Mouse (Mus musculus) stomach, postnatal 0 days (tissue): ENCODE results near the gene Isg15.

Experiments used
- CTCF ChIP-seq: IDR thresholded peaks from 2 replicates; pipeline ENCODE4 v1.5.1; 2016; ENCODE audit warnings: antibody characterized with exemption, low read depth, mild to moderate bottlenecking, moderate library complexity
- EP300 ChIP-seq: optimal IDR thresholded peaks from 2 replicates; pipeline ENCODE3; 2016; ENCODE audit warnings: antibody characterized with exemption

DNA sequence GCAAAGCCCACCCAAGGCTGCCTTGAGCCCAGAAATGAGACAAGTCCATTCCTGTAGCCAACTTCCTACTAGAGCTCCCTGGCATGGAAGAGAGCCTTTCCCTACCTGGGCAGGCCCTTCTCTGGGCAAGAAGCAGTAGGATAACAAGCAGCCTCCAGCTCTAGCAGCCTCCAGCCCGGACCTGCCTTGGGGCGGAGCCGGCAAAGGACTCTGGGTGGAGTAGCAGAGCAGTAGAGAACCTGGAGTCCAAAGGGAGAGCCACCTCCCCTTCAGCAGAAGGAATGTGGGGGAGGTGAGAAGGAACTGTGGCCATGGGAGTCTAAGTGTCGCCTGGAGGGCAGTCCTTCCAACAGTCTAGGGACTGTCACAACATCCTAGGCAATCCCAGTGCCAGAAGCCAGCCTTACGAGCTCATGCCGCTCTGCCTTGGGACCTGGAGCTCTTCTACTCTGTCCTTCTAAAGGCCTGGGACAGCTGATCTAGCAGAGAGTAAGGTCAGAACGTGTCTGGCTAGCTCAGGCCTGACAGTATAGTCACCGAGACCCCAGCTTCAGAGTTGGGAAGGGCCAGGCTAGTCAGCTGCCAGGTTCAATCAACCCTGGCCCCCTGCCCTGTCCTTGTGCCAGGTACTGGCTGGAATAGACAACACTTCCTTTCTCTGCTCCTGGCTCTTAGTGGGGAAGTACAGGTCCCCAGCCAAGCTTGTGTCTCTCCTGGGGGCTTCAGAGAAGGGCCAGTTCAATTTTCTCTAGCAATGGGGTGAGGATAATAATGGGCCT is 8.0 kb downstream of the Isg15 start:
- peak; percentile 21; the same call in 1 of the 2 replicates for TF ChIP-seq CTCF
- TF ChIP-seq EP300, result no peak
